Mouse (Mus musculus) neural tube, embryonic 11.5 days (tissue): Measurements from ENCODE around the gene Gm49333. TPM values are rescaled to one million over a fixed set of nuclear protein-coding genes. Genes with fewer than 3 reads are reported as not detected.
A peak's percentile ranks its signal among the peaks of the same experiment; 100 is the strongest.

Experiments
- ATAC-seq: fragments of 200-750 bp; cut with Nextera tagmentation; 2 replicates; pipeline ENCODE4 v1.8.0; 2017; ENCODE audit warnings: moderate number of reproducible peaks, mild to moderate bottlenecking, moderate TSS enrichment, moderate library complexity; ENCODE audit not compliant: insufficient read depth, low FRiP score, low TSS enrichment
- DNase-seq: peaks from one replicate; pipeline ENCODE4 v3.0.0-alpha.2; 2015; ENCODE audit warnings: low spot score
- H3K27ac ChIP-seq: fragments of 300-500 bp; sonication (generic); 2 replicates; pipeline ENCODE4 v1.5.1; 2014; ENCODE audit warnings: low read depth, mild to moderate bottlenecking, low read length
- H3K27me3 ChIP-seq: fragments of 300-500 bp; sonication (generic); 2 replicates; pipeline ENCODE4 v1.6.1; 2014; ENCODE audit warnings: mild to moderate bottlenecking, low read length, mixed read lengths; ENCODE audit not compliant: control insufficient read depth, insufficient read depth
- H3K36me3 ChIP-seq: fragments of 300-500 bp; sonication (generic); 2 replicates; pipeline ENCODE4 v1.6.1; 2014; ENCODE audit warnings: mild to moderate bottlenecking, low read length, moderate library complexity, mixed read lengths; ENCODE audit not compliant: control insufficient read depth, insufficient read depth
- H3K4me1 ChIP-seq: fragments of 300-500 bp; sonication (generic); 2 replicates; pipeline ENCODE4 v1.6.1; 2014; ENCODE audit warnings: low read length, mixed read lengths; ENCODE audit not compliant: control insufficient read depth, insufficient read depth
- H3K4me2 ChIP-seq: fragments of 300-500 bp; sonication (generic); 2 replicates; pipeline ENCODE4 v1.6.1; 2014; ENCODE audit warnings: low read depth, mild to moderate bottlenecking, moderate library complexity
- H3K4me3 ChIP-seq: fragments of 300-500 bp; sonication (generic); 2 replicates; pipeline ENCODE4 v1.5.1; 2014; ENCODE audit warnings: low read depth, low read length
- H3K9ac ChIP-seq: fragments of 300-500 bp; sonication (generic); 2 replicates; pipeline ENCODE4 v1.6.1; 2014; ENCODE audit warnings: mild to moderate bottlenecking, low read length
- H3K9me3 ChIP-seq: fragments of 300-500 bp; sonication (generic); 2 replicates; pipeline ENCODE4 v1.6.1; 2016; ENCODE audit warnings: low read length; ENCODE audit not compliant: control insufficient read depth
- WGBS: fragments of 180-500 bp; shearing (Covaris S2); extraction: QIAGEN DNeasy Blood & Tissue Kit; methylation state at CpG from one replicate; pipeline ENCODE4 v1.1.7; 2014; 5-methylcytosine and 5-hydroxymethylcytosine counted together
- polyA plus RNA-seq: library from polyadenylated mRNA; unstranded; fragments of >200 nt; fragmentation: Nextera tagmentation; extraction: Ambion mirVana; gene quantifications from 2 replicates; pipeline ENCODE4 v1.2.1, GENCODE M21; 2014

The Gm49333 gene
- polyA plus RNA-seq, 1 experiment from 2014 or later, result not detected

DNA sequence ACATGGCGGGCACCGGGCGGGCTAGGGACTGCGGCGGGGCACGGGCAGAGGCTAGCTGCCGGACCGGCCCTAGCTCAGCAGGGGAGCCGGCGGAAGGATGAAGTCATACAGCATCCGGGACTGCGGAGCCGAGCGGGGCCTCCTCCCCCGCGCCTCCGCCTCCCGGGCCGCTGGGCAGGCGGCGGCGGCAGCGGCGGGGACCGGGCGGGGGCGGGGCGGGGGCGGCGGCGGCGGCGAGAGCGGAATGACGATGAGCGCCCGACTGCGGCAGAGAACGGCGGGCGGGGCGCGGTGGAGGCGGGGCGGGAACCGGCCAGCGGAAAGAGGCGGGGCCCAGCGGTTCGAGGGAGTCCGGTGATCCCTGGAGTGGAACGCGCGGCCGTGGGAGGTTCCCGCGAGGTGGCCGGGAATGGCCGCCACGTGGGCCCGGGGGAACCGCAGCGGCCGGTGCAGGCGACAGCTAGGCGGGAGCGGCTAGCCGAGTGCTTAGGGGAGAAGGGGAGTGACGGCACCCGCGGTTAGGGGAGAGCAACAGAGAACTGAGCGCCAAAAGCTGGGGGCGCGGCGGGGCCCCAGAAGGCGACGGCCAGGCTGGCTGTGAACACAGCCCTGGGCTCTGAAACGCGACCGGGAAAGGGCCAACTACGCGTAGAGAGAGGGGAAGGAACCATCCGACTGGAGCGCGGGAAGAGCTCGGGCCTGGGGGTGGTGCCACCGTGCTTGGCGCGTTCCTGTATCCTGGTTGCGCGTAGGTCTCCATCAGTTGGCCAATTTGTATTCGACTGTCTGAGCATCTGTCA, 10.0 kb downstream of the Gm49333 start, which contains the start of gene Camk2n2:
TSS of gene Camk2n2 (minus strand) at position 97 of the 800 bp plus-strand sequence.
- ATAC-seq, result peak; percentile 54
- Histone ChIP-seq H3K4me2 (peak within 1 kb of the TSS; percentile 99), H3K4me1 (peaks cover 11% of the 10 kb centered on the region), H3K9me3 (no peaks in the 10 kb centered on the region), H3K4me3 (peak within 1 kb of the TSS; percentile 77), H3K27ac (peak within 1 kb of the TSS; percentile 87), H3K9ac (peak within 1 kb of the TSS; percentile 70), H3K36me3 (no peaks in the 10 kb centered on the region), H3K27me3 (no peaks in the 10 kb centered on the region)
- DNase-seq, result peak; percentile 66
- under 1% methylated on average over 77 of the region's 92 CpGs for WGBS

DNA sequence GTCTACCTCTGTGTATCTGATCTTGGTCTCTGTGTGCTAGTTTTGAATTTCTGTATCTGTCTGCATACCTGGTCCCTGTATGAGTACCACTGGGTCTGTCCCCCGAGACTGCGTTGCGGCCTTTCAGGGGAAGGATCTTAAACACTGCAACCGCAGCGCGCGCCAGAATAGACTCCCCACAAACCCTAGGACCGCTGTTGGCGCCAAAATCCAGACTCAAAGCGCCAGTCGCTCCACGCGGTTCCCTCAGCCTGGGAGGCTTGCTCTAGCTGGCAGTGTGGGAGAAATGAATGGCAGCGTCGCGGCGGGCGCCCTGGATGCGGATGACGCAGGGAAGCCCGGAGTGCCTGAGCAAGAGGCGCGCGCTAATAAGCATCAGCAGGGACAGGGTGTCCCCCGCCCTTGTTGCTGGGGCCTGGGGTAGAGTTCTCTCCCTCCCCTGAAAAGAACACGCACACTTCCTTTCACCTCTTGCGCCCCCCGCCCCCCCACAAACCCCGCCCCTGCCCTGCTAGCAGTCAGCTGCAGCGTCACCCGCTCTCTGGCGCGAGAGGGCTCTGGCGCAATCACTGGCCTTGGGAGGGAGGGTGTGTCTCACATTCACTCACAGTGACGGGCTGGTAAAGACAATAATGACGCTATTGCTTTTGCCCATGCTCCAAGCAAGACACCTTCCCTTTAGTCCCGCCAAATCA, 10.7 kb downstream of the Gm49333 start:
- Histone ChIP-seq H3K4me2 (peak overlapping the region; percentile 99), H3K27me3 (no peaks in the 10 kb centered on the region), H3K9ac (peak overlapping the region; percentile 70), H3K9me3 (no peaks in the 10 kb centered on the region), H3K36me3 (no peaks in the 10 kb centered on the region), H3K4me1 (peaks cover 11% of the 10 kb centered on the region), H3K27ac (peak overlapping the region; percentile 87), H3K4me3 (peak overlapping the region; percentile 77)
- under 1% methylated on average over 36 of the region's 37 CpGs for WGBS
- DNase-seq (peak; percentile 74), ATAC-seq (peak; percentile 33)

DNA sequence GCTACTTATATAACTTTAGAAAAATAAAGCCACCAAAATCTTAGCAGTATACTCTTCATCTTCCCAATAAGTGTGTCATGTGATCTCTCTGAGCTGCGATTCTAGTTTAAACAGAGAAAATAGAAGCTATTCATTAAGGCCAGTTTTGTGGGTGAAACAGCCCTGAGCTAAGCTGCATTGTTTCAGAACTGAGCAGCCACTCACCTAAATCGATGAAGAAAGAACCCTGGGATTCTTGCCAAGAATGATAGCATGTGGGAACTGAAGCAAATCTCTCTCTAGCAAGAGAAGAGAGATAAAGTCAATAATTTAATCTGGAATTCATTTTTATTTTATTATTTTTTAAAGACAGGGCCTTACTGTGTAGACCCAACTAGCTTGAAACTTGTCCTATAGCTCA, 11.8 kb downstream of the Gm49333 start:
- Histone ChIP-seq H3K4me1 (peaks cover 11% of the 10 kb centered on the region), H3K36me3 (no peaks in the 10 kb centered on the region), H3K4me3 (no peak overlapping the region), H3K27me3 (no peaks in the 10 kb centered on the region), H3K9ac (no peak overlapping the region), H3K9me3 (no peaks in the 10 kb centered on the region), H3K27ac (no peak overlapping the region), H3K4me2 (no peak overlapping the region)
- ATAC-seq (no peak), DNase-seq (no peak)
- 70% methylated on average over 2 of the region's 2 CpGs for WGBS

DNA sequence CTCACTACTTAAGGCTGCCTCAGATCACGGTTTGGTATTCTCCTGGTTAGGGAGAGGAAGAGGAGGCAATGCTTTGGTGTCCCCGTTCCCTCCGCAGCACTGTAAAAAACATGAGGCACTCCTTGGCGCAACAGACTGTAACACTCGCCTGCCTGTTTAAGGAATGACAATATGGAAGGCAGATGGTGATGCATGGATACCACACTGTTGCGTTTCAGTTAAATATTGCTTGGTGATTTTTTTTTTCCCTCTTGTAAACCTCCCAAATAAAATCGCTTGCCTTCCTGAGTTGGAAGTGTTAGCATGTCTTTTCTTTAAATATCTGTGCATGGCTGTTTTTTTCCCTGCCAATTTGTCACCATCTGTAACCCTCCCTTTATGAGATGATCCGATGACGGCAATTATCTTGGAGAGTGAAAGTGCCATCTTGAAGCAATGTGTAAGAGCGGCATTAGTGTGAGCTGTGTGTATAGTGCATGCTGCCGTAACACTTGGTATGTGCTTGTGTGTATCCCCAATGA, 17.5 kb downstream of the Gm49333 start:
- ATAC-seq, result no peak
- Histone ChIP-seq H3K9me3 (no peaks in the 10 kb centered on the region), H3K27ac (no peak overlapping the region), H3K9ac (no peak overlapping the region), H3K4me3 (no peak overlapping the region), H3K27me3 (no peaks in the 10 kb centered on the region), H3K4me1 (no peaks in the 10 kb centered on the region), H3K4me2 (peak overlapping the region; percentile 90), H3K36me3 (no peaks in the 10 kb centered on the region)
- 53% methylated on average over 11 of the region's 11 CpGs for WGBS
- DNase-seq, result no peak

DNA sequence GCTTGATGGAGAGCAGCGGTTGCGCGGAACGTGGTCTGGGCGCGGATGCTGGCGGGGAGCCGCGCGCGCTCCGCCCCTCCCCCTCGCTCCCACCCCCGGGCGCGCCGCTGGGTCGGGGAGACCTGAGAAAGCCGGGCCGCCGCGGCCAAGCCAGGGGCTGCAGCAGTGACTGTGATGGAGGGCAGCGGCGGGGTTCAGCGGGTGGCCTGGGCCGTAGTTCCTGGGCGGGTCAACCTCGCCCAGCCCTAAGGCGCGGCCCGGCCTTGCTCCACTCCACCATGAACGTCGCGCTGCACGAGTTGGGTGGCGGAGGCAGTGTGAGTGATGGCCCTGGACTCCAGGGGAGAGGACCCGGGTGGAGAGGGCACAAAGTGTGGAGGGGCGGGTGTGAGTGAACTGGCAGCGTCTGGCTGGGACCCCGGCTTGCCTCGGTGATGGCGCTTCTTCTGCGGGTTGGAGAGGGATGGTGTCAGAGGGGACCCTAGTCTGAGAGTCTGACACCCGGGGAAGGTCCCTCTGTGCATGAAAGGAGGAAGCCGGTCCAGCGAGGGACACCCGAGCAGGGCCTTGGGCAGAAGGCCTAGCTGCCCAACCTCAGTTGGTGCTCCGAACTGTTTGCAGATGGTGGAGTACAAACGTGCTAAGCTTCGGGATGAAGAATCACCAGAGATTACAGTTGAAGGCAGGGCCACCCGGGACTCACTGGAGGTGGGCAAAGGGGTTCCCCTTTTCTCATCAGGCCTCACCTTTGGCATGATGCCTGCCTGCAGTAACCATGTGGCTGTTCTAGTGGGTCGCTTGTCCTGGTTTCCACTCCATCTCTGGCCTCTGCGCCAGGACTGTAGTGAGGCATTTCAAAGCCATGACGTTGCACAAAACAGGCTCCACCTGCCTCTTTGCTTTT, 18.6 kb downstream of the Gm49333 start, which contains the start of gene Ece2:
TSS of gene Ece2 (plus strand) at position 98 of the 904 bp plus-strand sequence.
- H3K4me3 ChIP-seq, result peak within 1 kb of the TSS; percentile 52
- peak within 1 kb of the TSS; percentile 76 for H3K9ac ChIP-seq
- 8% methylated on average over 50 of the region's 54 CpGs for WGBS
- no peaks in the 10 kb centered on the region for H3K4me1 ChIP-seq
- H3K36me3 ChIP-seq, result no peaks in the 10 kb centered on the region
- ATAC-seq, result peak; percentile 60
- H3K27me3 ChIP-seq, result no peaks in the 10 kb centered on the region
- H3K4me2 ChIP-seq, result peak within 1 kb of the TSS; percentile 90
- H3K9me3 ChIP-seq, result no peaks in the 10 kb centered on the region
- DNase-seq, result peak; percentile 43
- no peak within 1 kb of the TSS for H3K27ac ChIP-seq

DNA sequence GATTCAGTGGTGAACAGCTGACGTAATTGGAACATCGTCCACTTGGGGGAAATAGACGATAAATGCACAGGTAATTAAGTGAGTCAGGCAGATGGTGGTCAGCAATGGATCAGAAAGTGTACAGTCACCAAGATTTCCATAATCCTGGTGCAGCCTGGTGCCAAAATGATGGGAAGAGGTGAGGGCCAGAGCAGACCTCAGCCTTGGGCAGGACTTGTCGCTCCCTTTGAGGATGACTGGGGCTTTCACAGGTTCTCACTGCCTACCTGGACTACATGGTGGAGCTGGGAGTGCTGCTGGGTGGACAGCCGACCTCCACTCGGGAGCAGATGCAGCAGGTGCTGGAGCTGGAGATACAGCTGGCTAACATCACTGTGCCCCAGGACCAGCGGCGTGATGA, 26.0 kb downstream of the Gm49333 start:
- Histone ChIP-seq H3K27me3 (no peaks in the 10 kb centered on the region), H3K9ac (no peak overlapping the region), H3K4me2 (no peak overlapping the region), H3K4me3 (no peak overlapping the region), H3K9me3 (no peaks in the 10 kb centered on the region), H3K27ac (no peak overlapping the region), H3K36me3 (no peaks in the 10 kb centered on the region), H3K4me1 (no peaks in the 10 kb centered on the region)
- DNase-seq, result no peak
- 85% methylated on average over 8 of the region's 8 CpGs for WGBS
- ATAC-seq, result no peak

DNA sequence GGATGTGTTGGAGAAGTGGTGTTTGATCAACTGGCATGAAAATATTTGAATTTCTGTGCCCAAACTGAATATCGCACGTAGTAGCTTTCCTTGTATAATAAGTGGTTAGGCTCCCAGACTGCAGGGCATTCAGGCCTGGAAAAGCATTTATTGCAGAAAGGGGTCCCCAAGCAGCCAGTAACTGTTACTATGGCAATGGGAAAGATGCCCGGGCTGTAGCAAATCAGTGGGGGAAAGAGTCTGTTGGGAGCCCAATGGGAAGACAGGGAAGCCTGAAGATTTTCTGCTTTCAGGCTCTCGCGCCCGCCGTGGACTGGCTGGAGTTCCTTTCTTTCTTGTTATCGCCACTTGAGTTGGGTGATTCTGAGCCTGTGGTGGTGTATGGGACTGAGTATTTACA, 27.0 kb downstream of the Gm49333 start:
- Histone ChIP-seq H3K4me3 (no peak overlapping the region), H3K27me3 (no peaks in the 10 kb centered on the region), H3K9me3 (no peaks in the 10 kb centered on the region), H3K4me2 (no peak overlapping the region), H3K36me3 (no peaks in the 10 kb centered on the region), H3K9ac (no peak overlapping the region), H3K4me1 (no peaks in the 10 kb centered on the region), H3K27ac (no peak overlapping the region)
- WGBS, result 74% methylated on average over 8 of the region's 8 CpGs
- DNase-seq (no peak), ATAC-seq (no peak)

DNA sequence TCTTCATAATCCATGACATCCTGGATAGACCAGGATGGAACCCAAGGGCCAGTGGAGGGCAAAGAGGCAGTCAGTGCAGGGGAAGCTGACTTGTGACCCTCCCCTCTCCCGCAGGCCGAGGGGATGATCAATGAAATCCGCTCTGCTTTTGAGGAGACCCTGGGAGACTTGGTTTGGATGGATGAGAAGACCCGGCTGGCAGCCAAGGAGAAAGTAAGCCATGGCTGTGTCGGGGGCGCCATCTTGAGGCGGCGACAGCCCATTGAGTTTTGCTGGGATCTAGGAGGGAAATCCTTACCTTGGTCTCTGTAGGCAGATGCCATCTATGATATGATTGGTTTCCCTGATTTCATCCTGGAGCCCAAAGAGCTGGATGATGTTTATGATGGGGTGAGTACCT, 30.8 kb downstream of the Gm49333 start:
- no peak overlapping the region for H3K4me3 ChIP-seq
- peak; percentile 45 for ATAC-seq
- no peak overlapping the region for H3K9ac ChIP-seq
- no peak overlapping the region for H3K27ac ChIP-seq
- WGBS, result under 1% methylated on average over 8 of the region's 8 CpGs
- no peaks in the 10 kb centered on the region for H3K36me3 ChIP-seq
- no peaks in the 10 kb centered on the region for H3K4me1 ChIP-seq
- peak; percentile 80 for DNase-seq
- no peaks in the 10 kb centered on the region for H3K27me3 ChIP-seq
- H3K9me3 ChIP-seq, result no peaks in the 10 kb centered on the region
- H3K4me2 ChIP-seq, result no peak overlapping the region
